Mouse (Mus musculus): ENCODE results near the gene Cnfn. TPM values are rescaled to one million over a fixed set of nuclear protein-coding genes. Genes with fewer than 3 reads are reported as not detected.
"Not testable (repeated sequence)": the region's sequence is repeated elsewhere in the genome, so short reads cannot be mapped to it uniquely, and the experiment has no call there.

Gene Cnfn
- total RNA-seq, 2 experiments from 2014 or later: not detected

DNA sequence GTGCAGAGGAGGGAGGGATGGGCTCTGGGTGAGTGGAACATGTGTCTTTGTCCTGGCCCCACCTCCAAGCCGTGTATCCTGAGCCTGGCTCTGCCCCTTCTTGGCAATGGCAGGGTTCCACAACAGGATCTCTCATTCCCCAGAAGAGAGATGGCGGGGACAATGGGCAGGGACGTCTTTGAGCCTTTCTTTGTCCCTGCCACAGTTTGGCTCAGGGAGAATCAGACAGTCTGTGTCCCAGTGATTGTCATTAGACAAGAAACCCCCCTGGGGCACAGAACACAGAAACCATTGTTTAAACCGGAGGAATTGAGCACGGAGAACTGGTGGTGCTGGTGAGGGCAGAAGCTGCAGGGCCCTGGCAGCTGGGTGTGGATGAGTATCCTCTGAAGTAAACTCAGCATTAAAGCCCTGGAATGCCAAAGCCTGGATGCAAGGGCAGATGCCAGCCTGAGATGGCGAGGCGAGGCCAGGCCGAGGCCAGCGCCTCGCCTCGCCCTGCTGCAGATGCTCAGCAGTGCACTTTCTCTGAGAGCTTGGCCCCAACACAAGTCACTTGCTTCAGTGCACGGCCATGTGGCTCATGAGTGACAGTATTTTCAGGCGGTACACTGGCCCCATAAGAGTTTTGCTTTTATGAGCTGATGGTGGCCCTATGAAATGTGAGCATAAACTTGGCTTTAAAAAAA, 3.4 kb downstream of the Cnfn start:
- DNase-seq: no peak

DNA sequence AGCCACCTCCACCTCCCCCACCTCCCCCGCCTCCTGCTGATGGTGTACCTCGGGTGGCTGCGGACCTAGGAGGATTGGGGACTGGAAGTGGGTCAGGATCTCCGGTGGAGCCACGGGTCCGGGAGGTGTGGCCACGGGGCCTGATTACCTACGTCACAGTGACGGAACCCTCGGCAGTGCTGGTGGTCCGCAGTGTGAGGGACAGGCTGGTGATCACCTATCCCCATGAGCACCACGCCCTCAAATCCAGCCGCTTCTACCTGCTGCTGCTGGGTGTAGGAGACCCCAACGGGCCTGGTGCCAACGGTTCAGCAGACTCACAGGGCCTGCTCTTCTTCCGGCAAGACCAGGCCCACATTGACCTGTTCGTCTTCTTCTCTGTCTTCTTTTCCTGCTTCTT, 5.9 kb downstream of the Cnfn start:
- DNase-seq: no peak

DNA sequence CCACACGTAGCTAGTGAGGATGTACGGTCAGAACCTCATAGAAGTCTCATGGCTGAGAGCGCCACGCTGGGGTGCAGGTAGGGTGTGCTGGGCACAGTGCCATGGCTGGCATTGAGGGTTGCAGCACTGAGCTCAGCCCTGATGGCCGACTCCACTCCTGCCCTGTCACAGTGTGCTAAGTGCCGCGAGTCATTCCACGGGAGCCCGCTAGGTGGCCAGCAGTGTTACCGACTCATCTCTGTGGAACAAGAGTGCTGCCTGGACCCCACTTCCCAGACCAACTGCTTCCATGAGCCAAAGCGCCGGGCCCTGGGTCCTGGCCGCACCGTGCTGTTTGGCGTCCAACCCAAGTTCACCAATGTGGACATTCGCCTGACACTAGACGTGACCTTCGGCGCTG, 6.4 kb downstream of the Cnfn start:
- DNase-seq: peak; percentile 59

DNA sequence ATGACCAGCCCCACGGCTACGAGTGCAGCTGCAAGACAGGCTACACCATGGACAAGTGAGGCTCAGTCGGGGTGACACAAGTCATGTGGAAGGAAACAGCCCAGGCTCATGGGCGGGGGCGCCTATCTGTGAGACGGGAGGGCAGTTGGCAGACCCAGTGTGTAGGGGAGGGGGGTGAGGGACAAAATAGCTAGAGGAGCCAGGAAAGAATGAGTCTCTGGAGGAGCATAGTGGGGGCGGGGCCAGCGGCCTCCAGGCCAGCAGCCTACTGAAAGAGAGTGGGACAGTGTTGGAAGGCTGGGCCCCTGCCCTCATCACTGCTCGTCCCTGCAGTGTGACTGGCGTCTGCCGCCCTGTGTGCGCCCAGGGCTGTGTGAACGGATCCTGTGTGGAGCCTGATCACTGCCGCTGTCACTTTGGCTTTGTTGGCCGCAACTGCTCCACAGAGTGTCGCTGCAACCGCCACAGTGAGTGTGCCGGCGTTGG, 10.8 kb downstream of the Cnfn start:
- peak; percentile 66 for DNase-seq

DNA sequence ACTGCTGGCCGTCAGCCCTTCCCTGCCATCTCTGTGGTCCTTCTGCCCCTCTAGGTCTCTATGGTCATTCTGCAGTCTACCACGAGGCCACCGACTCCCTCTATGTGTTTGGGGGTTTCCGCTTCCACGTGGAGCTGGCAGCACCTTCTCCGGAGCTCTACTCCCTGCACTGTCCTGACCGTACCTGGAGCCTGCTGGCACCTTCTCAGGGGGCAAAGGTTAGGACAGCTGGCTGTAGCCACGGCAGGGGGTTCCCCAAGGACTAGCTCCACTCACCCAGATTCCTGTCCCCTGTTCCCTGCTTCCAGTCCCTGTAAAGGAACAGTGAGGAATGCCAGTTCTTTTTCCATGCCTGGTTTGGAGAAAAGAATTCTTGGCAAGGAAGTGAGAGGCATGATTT, 20.7 kb downstream of the Cnfn start:
- DNase-seq: no peak

DNA sequence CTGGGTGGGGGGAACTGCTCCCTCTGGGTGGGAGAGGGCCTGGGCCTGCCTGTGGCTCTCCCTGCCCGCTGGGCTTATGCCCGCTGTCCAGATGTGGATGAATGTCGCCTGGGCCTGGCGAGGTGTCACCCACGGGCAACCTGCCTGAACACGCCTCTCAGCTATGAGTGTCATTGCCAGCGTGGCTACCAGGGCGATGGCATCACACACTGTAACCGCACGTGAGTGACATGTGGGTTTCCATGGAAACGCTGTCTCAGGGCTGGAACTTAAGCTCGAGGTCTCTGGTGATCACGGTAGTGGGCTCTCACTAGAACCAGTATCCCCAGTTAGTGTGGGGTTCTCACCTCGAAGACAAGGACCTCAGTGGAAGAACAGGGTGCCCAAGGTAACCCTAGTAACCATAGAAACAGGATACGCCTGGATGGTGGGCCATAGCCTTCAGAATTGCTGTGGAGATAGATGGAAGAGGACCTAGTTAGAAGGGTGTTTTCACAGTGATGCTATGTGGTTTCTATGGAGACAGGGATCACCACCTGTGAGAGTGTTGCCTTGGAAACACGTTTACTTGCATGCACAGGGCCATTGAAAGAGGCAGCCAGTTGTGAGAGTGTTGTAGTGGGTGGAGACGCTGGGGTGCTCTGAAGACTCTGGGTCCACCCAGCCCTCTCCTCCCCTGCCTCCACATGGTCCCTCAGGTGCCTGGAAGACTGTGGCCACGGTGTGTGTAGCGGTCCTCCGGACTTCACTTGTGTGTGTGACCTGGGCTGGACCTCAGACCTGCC, 28.3 kb downstream of the Cnfn start:
- no peak for DNase-seq

DNA sequence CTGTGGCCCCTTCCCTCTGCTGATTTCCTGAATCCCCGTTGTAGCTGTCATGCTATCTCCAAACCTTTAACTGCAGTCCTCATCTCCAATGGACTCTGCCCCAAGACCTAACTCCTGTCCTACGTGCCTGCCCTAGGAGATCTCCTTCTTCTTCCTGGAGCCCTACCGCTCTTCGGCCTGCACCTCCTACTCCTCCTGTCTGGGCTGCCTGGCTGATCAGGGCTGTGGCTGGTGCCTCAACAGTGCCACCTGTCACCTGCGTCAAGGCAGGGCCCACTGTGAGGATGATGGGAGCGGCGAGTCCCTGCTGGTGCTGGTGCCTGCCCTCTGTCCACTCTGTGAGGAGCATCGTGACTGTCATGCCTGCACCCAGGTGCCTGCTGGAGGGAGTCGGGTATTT, 30.2 kb downstream of the Cnfn start:
- no peak for DNase-seq

DNA sequence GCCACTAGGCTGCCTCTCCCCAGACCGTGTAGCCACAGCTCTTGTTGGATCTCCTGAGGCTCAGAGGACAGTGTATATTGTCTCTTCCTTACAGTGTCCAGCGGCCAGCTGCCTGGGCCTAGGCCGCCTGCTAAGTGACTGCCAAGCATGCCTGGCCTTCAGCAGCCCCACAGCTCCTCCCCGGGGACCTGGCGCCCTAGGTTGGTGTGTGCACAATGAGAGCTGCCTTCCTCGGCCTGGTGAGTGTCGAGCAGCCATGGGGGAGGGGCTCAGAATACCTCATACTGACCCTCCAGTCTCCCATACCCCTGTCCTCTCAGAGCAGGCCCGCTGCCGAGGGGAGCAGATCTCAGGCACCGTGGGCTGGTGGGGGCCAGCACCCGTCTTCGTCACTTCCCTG, 35.1 kb downstream of the Cnfn start:
- no peak for DNase-seq

DNA sequence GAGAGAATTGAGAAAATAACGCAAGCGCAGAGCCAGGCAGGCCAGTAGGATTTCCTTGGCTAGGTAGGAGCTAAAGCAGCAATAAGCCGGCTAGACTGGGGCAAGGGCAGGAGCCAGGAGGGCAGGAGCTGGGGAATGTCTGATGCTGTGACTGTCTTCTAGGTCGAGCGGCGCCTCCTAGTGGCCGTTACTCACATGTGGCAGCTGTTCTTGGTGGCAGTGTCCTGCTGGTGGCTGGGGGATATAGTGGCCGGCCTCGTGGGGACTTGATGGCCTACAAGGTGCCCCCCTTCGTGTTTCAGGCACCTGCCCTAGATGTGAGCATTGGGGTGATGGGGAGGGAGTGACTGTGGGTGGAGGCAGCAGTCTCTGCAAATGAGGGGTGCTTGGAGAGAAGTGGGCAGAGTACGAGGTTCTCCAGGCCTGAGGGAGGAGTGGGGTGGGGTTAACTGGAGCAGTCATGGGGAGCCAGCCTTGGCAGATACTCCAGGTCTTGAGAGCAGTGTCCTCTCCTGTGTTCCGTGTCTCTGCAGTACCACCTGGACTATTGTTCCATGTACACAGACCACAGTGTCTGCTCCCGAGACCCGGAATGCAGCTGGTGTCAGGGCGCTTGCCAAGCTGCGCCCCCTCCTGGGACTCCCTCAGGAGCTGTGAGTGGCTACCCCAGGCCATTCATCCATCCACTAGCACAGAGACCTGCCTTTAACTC, 35.8 kb downstream of the Cnfn start:
- DNase-seq: peak; percentile 83

DNA sequence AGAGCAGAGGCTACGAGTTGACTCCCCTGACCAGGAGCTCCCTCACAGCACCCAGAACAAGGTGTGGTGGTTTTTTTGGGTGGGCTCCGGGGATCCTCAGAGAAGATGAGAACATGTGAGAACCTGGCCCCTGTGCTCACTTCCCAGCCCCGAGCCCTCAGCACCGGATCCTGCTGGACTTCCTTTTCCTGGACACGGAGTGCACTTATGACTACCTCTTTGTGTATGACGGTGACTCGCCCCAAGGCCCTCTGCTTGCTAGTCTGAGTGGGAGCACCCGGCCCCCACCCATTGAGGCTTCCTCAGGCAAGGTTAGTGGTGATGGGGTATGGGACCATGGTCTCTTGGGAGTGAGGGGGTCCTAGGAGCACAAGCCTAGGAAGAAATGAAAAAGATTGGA, 43.3 kb downstream of the Cnfn start:
- no peak for DNase-seq

DNA sequence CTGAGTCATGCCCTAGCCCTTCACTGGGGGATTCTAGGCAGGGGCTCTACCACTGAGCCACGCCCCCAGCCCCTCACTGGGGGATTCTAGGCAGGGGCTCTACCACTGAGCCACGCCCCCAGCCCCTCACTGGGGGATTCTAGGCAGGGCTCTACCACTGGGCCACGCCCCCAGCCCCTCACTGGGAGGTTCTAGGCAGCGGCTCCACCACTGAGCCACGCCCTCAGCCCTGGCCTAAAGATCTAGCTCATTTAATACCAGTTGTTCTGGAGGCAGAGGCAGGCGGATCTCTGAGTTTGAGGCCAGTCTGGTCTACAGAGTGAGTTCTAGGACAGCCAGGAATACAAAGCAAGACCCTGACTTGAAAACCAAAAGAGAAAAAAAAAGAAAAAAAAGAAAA, 44.1 kb downstream of the Cnfn start:
- DNase-seq: not testable (repeated sequence)

DNA sequence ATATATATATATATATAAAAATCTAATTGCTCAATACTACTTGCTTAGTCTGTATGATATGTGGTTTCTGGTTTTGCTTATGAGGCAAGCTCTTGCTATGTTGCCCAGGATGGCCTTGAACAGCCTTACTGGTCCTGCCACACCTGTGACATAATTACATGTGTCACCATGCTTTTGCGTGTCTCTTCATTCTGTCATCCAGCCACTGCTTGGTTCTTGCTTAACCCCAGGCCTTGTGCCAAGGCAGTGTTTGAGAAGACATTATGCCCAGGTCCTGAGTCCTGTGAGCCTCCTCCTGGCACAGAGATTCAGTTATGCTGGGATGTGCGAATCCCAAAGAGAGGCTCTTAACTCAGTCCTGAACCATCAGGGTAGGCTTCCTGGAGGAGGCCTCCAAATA, 46.3 kb downstream of the Cnfn start:
- DNase-seq: no peak

DNA sequence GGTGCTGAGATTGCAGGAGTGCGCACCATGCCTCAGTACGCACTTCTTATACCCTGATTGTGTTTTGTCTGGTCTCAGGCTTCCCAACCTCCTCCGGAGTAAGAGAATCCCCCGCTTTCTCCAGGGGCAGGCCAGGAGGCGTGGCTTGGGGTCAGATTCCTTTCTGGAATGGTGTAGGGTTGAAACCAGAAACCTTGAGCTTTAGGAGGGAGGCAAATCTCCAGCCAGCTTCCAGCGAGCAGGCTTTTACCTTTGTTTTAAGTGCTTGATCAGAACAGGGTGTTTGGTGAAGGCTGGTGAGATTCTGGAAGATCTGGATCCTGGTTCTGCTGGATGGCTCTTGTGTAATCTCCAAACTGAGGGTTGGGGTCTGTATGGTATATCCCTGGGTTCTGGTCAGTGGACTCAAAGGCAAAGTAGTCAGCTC, 47.5 kb downstream of the Cnfn start:
- peak; percentile 57 for DNase-seq

Other genes with a start within 250 kb of the Cnfn start
- gene Pou2f2, start 190.0 kb downstream of the Cnfn start, total RNA-seq (2021): under 1 TPM; 0.36 to 0.79 TPM
- 1 to 10 TPM; 7.2 to 9.6 TPM for gene Dedd2, start 149.1 kb downstream of the Cnfn start, total RNA-seq (2021)
- 10 to 100 TPM in 1 of 2 experiments, 1 to 10 TPM in 1; 9.9 to 10.2 TPM for gene Zfp526, start 148.3 kb downstream of the Cnfn start, total RNA-seq (2021)
- 10 to 100 TPM; 68.2 to 70.9 TPM for gene Gsk3a, start 131.9 kb downstream of the Cnfn start, total RNA-seq (2021)
- 10 to 100 TPM; 47.5 to 53.2 TPM for gene Erf, start 119.0 kb downstream of the Cnfn start, total RNA-seq (2021)
- gene Cic, start 102.0 kb downstream of the Cnfn start, total RNA-seq (2021): 100 to 1,000 TPM; 108 to 109 TPM
- gene Pafah1b3, start 71.7 kb downstream of the Cnfn start, total RNA-seq (2021): 10 to 100 TPM; 37.5 to 38.4 TPM
- gene Prr19, start 68.3 kb downstream of the Cnfn start, total RNA-seq (2021): not detected
- not detected for gene Tmem145, start 63.6 kb downstream of the Cnfn start, total RNA-seq (2021)
- 10 to 100 TPM; 26.2 to 29.3 TPM for gene Megf8, start 52.6 kb downstream of the Cnfn start, total RNA-seq (2021)
- gene Lipe, start 29.0 kb upstream of the Cnfn start, total RNA-seq (2021): 10 to 100 TPM; 20.8 to 22.6 TPM
- not detected for gene Cxcl17, start 43.2 kb upstream of the Cnfn start, total RNA-seq (2021)
- gene Ceacam1, start 107.9 kb upstream of the Cnfn start, total RNA-seq (2021): 1 to 10 TPM; 9.1 to 9.7 TPM
- gene Ceacam2, start 170.1 kb upstream of the Cnfn start, total RNA-seq (2021): 1 to 10 TPM in 1 of 2 experiments, under 1 TPM in 1; 0.95 to 1.1 TPM
- not detected for gene Erich4, start 246.2 kb upstream of the Cnfn start, total RNA-seq (2021)
- 10 to 100 TPM; 46.1 to 49.5 TPM for gene Dmac2, start 249.7 kb upstream of the Cnfn start, total RNA-seq (2021)

Data from heart, postnatal 4 days (tissue).